In the genomic region with DNA sequence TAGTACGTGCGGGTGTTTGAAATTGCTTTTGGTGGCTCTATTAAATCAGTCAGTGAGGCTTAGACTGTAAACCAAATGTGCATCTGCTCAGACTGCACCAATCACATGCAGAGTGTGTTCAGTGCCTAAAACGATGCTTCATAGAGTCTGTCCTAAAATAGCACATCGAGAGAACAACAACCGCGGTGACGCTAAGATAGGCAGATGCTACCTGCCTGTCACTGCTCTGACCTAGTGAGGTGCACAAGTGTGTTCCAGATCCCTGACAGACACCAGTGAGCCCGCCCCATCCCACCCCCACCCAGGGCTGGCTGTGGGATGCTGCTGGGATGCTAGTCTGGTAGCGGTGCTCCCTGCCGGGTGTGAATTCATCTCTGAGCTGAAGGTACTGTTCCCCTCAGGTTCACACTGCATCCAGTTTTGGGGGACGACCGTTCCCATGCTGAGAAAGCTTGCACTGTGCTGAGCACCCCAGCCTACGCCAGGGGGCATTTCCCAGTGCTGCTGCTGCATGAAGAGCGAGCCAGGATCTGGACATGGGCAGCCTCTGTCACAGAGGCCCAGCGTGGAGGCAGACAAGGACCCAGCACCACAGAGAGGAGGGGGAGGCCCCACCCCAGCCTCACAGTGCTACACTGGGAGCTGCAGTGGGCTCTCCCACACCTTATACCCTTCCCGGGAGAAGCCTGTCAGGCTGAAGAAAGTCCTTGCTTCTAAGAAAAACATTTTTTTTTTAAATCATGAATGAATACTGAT, we compare ENCODE assay signal across 10 mouse cellular contexts.
DNase-seq lines count a peak whose midpoint lies in the region; TF ChIP-seq lines count a peak whose summit lies in the region.
"Had no signal": no experiment of that assay in that cellular context is flagged by ENCODE, and none has a peak within 500 bp of the region (broad histone marks: within the 10 kb centered on the region; RNA-seq: fewer than 3 reads in every experiment).

No protein-coding gene starts in this region.

- TF ChIP-seq CTCF in layer of hippocampus, adult 2 months (conservative IDR thresholded peaks at IDR 0.05): no peak

- peak overlapping the region; percentile 77 for H3K27ac ChIP-seq in layer of hippocampus, adult 2 months
- H3K27ac ChIP-seq: macrophage had no signal

- peak in 1 of 2 experiments; percentile 52 for DNase-seq in layer of hippocampus, adult 2 months (ENCODE audit: low spot score in 2 of 2)
- no peak for DNase-seq in layer of hippocampus, postnatal 25 days (ENCODE audit: extremely low spot score in 1 of 2, low spot score in 1 of 2)
- DNase-seq in cerebellum, adult 8-10 months: peak; percentile 29
- peak; percentile 26 to 38 for DNase-seq in cerebellum, postnatal 36 days
- DNase-seq in layer of hippocampus, postnatal 14 days (ENCODE audit: low spot score in 2 of 2): peak; percentile 48 to 52
- no peak for DNase-seq in kidney, postnatal 4 days
- no peak for DNase-seq in spleen, postnatal 36 days (ENCODE audit: low spot score in 2 of 2)
- DNase-seq: heart, adult 11 months; liver had no signal

- no peak overlapping the region; the same call in 1 of the 2 replicates for H3K4me3 ChIP-seq in layer of hippocampus, adult 2 months

Comparison
In these comparisons a context has a peak if more than half of its experiments do, and no peak if none do; other contexts are left out.
1. DNase-seq: peak in cerebellum, adult 8-10 months (single experiment), cerebellum, postnatal 36 days (2 of 2) and layer of hippocampus, postnatal 14 days (2 of 2); none in layer of hippocampus, postnatal 25 days (0 of 2), kidney, postnatal 4 days (0 of 2) and spleen, postnatal 36 days (0 of 2).